Mouse (Mus musculus): ENCODE measurements around the gene Grid2. TPM values are rescaled to one million over a fixed set of nuclear protein-coding genes. Genes with fewer than 3 reads are reported as not detected.

The Grid2 gene
- polyA plus RNA-seq, 1 experiment = 0.05 TPM

- no peak for TF ChIP-seq POLR2A (IDR thresholded peaks at IDR 0.05; ENCODE audit: low read depth, low read length)
- no peak for TF ChIP-seq CTCF (IDR thresholded peaks at IDR 0.05; ENCODE audit: extremely low read depth, insufficient read length, insufficient replicate concordance, low read depth, low read length)
- 40% methylated on average over 2 of the region's 2 CpGs for WGBS
- H3K4me1 ChIP-seq (ENCODE audit: control insufficient read depth, insufficient read depth, insufficient read length, low read length) = no peaks in the 10 kb centered on the region
- no peak overlapping the region for H3K27ac ChIP-seq (ENCODE audit: insufficient read depth, low read depth, low read length)
- no peaks in the 10 kb centered on the region for H3K27me3 ChIP-seq (ENCODE audit: control insufficient read depth, insufficient read depth, low read length)
- H3K36me3 ChIP-seq (ENCODE audit: control insufficient read depth, insufficient read depth, low read length) = no peaks in the 10 kb centered on the region
- no peak overlapping the region for H3K4me3 ChIP-seq (ENCODE audit: low read depth, low read length)
Measured at GRCm38 (mm10) chr6:64304709-64305476, 1049.2 kb downstream of the Grid2 start.

DNA sequence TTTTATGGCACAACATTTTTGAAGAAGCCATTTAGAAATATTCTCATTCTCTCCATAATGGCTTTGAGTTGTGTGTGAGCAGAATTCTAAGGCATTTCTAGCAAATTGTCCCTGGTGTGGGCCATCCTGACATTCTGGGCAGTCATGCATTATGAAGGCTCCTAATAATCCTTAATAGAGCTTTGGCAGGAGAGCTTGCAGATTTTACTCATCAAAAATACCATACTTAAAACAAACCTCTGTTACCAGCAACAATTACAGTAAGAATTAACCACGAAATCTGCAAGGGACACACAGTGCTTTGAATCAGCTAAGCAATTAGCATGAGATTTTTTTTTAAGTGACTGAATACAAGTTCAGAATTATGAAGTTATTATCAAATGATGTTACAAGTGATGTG is 1053.0 kb downstream of the Grid2 start:
- H3K4me1 ChIP-seq (ENCODE audit: control insufficient read depth, insufficient read depth, insufficient read length, low read length) = no peaks in the 10 kb centered on the region
- TF ChIP-seq POLR2A (IDR thresholded peaks at IDR 0.05; ENCODE audit: low read depth, low read length) = no peak
- H3K4me3 ChIP-seq (ENCODE audit: low read depth, low read length) = no peak overlapping the region
- 69% methylated on average over 1 of the region's 1 CpGs for WGBS
- H3K27ac ChIP-seq (ENCODE audit: insufficient read depth, low read depth, low read length) = no peak overlapping the region
- H3K36me3 ChIP-seq (ENCODE audit: control insufficient read depth, insufficient read depth, low read length) = no peaks in the 10 kb centered on the region
- H3K27me3 ChIP-seq (ENCODE audit: control insufficient read depth, insufficient read depth, low read length) = no peaks in the 10 kb centered on the region

GRCm38 (mm10) chr6:64313132-64313531 is 1057.5 kb downstream of the Grid2 start:
- Histone ChIP-seq H3K4me3 (ENCODE audit: low read depth, low read length) (no peak overlapping the region), H3K27ac (ENCODE audit: insufficient read depth, low read depth, low read length) (no peak overlapping the region), H3K27me3 (ENCODE audit: control insufficient read depth, insufficient read depth, low read length) (no peaks in the 10 kb centered on the region), H3K36me3 (ENCODE audit: control insufficient read depth, insufficient read depth, low read length) (no peaks in the 10 kb centered on the region), H3K4me1 (ENCODE audit: control insufficient read depth, insufficient read depth, insufficient read length, low read length) (no peaks in the 10 kb centered on the region)
- 91% methylated on average over 1 of the region's 1 CpGs for WGBS
- TF ChIP-seq POLR2A (IDR thresholded peaks at IDR 0.05; ENCODE audit: low read depth, low read length) (no peak), CTCF (IDR thresholded peaks at IDR 0.05; ENCODE audit: extremely low read depth, insufficient read length, insufficient replicate concordance, low read depth, low read length) (no peak)

GRCm38 (mm10) chr6:64326936-64327335 is 1071.3 kb downstream of the Grid2 start:
- H3K27ac ChIP-seq (ENCODE audit: insufficient read depth, low read depth, low read length) = no peak overlapping the region
- H3K36me3 ChIP-seq (ENCODE audit: control insufficient read depth, insufficient read depth, low read length) = no peaks in the 10 kb centered on the region
- H3K27me3 ChIP-seq (ENCODE audit: control insufficient read depth, insufficient read depth, low read length) = no peaks in the 10 kb centered on the region
- TF ChIP-seq POLR2A (IDR thresholded peaks at IDR 0.05; ENCODE audit: low read depth, low read length) (no peak), CTCF (IDR thresholded peaks at IDR 0.05; ENCODE audit: extremely low read depth, insufficient read length, insufficient replicate concordance, low read depth, low read length) (no peak)
- no peaks in the 10 kb centered on the region for H3K4me1 ChIP-seq (ENCODE audit: control insufficient read depth, insufficient read depth, insufficient read length, low read length)
- H3K4me3 ChIP-seq (ENCODE audit: low read depth, low read length) = no peak overlapping the region
- 88% methylated on average over 1 of the region's 1 CpGs for WGBS

- no peak for TF ChIP-seq POLR2A (IDR thresholded peaks at IDR 0.05; ENCODE audit: low read depth, low read length)
- no peak for TF ChIP-seq CTCF (IDR thresholded peaks at IDR 0.05; ENCODE audit: extremely low read depth, insufficient read length, insufficient replicate concordance, low read depth, low read length)
- Histone ChIP-seq H3K27ac (ENCODE audit: insufficient read depth, low read depth, low read length) (no peak overlapping the region), H3K4me1 (ENCODE audit: control insufficient read depth, insufficient read depth, insufficient read length, low read length) (no peaks in the 10 kb centered on the region), H3K36me3 (ENCODE audit: control insufficient read depth, insufficient read depth, low read length) (no peaks in the 10 kb centered on the region), H3K4me3 (ENCODE audit: low read depth, low read length) (no peak overlapping the region), H3K27me3 (ENCODE audit: control insufficient read depth, insufficient read depth, low read length) (no peaks in the 10 kb centered on the region)
- WGBS = 62% methylated on average over 3 of the region's 3 CpGs
Measured at GRCm38 (mm10) chr6:64327876-64328275, 1072.2 kb downstream of the Grid2 start.

DNA sequence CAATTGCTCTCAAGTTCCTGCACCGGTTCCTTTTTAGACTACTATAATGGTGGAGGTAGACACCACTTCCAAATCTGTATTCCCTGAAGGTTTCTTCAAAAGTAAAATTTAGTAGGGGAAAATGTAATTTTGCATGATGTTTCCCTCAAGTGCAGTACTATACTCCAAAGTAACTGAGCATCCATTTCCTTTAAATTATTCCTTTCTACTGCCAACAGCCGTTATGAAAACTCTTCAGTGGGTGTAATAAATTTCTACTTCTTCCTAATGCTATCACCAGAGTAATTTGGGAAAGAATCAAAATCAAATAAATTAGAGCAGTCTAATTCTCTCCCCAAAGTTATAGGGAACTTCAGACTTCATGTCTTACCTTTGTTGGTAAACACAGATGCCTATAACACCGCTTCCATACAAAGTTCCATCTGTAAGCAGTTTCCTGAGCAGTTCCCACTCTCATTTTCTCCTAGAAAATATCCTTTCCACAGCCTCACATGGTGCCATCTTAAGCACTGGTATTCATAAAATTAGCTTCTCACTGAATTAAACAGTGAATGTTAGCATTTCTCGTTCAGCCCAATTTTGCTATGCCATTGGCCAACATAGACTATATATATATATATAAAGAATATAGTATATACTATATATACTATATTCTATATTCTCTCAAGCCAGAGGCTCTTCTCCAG is 1142.9 kb downstream of the Grid2 start:
- H3K27ac ChIP-seq (ENCODE audit: insufficient read depth, low read depth, low read length) = no peak overlapping the region
- H3K27me3 ChIP-seq (ENCODE audit: control insufficient read depth, insufficient read depth, low read length) = no peaks in the 10 kb centered on the region
- WGBS = 85% methylated on average over 4 of the region's 4 CpGs
- TF ChIP-seq CTCF (IDR thresholded peaks at IDR 0.05; ENCODE audit: extremely low read depth, insufficient read length, insufficient replicate concordance, low read depth, low read length) = no peak
- TF ChIP-seq POLR2A (IDR thresholded peaks at IDR 0.05; ENCODE audit: low read depth, low read length) = no peak
- no peak overlapping the region for H3K4me3 ChIP-seq (ENCODE audit: low read depth, low read length)
- H3K4me1 ChIP-seq (ENCODE audit: control insufficient read depth, insufficient read depth, insufficient read length, low read length) = no peaks in the 10 kb centered on the region
- H3K36me3 ChIP-seq (ENCODE audit: control insufficient read depth, insufficient read depth, low read length) = no peaks in the 10 kb centered on the region

GRCm38 (mm10) chr6:64427658-64428057 is 1172.0 kb downstream of the Grid2 start:
- H3K4me1 ChIP-seq (ENCODE audit: control insufficient read depth, insufficient read depth, insufficient read length, low read length) = no peaks in the 10 kb centered on the region
- no peak overlapping the region for H3K27ac ChIP-seq (ENCODE audit: insufficient read depth, low read depth, low read length)
- no peak overlapping the region for H3K4me3 ChIP-seq (ENCODE audit: low read depth, low read length)
- no peaks in the 10 kb centered on the region for H3K36me3 ChIP-seq (ENCODE audit: control insufficient read depth, insufficient read depth, low read length)
- no peaks in the 10 kb centered on the region for H3K27me3 ChIP-seq (ENCODE audit: control insufficient read depth, insufficient read depth, low read length)
- no peak for TF ChIP-seq POLR2A (IDR thresholded peaks at IDR 0.05; ENCODE audit: low read depth, low read length)
- TF ChIP-seq CTCF (IDR thresholded peaks at IDR 0.05; ENCODE audit: extremely low read depth, insufficient read length, insufficient replicate concordance, low read depth, low read length) = no peak
